Mouse (Mus musculus) heart, embryonic 12.5 days (tissue): ENCODE measurements around the gene Tuba3a. TPM values are rescaled to one million over a fixed set of nuclear protein-coding genes. Genes with fewer than 3 reads are reported as not detected.

ENCODE experiments used
- ATAC-seq: fragments of 200-750 bp; cut with Nextera tagmentation; 2 replicates; pipeline ENCODE4 v1.8.0; 2017; ENCODE audit warnings: moderate TSS enrichment, moderate library complexity; ENCODE audit not compliant: insufficient number of reproducible peaks, low FRiP score
- H3K27ac ChIP-seq: fragments of 300-500 bp; sonication (generic); 2 replicates; pipeline ENCODE4 v1.5.1; 2016; ENCODE audit warnings: mild to moderate bottlenecking, moderate library complexity; ENCODE audit not compliant: poor library complexity, severe bottlenecking
- H3K27me3 ChIP-seq: fragments of 300-500 bp; sonication (generic); replicated peaks from 2 replicates; pipeline ENCODE4 v1.6.1; 2016; ENCODE audit warnings: mild to moderate bottlenecking, moderate library complexity
- H3K36me3 ChIP-seq: fragments of 300-500 bp; sonication (generic); 2 replicates; pipeline ENCODE4 v1.6.1; 2016; ENCODE audit warnings: mild to moderate bottlenecking, moderate library complexity
- H3K4me1 ChIP-seq: fragments of 300-500 bp; sonication (generic); replicated peaks from 2 replicates; pipeline ENCODE4 v1.6.1; 2016; ENCODE audit warnings: mild to moderate bottlenecking
- H3K4me2 ChIP-seq: fragments of 300-500 bp; sonication (generic); 2 replicates; pipeline ENCODE4 v1.6.1; 2016; ENCODE audit warnings: mild to moderate bottlenecking, moderate library complexity
- H3K4me3 ChIP-seq: fragments of 300-500 bp; sonication (generic); 2 replicates; pipeline ENCODE4 v1.5.1; 2016; ENCODE audit warnings: mild to moderate bottlenecking
- H3K9ac ChIP-seq: fragments of 300-500 bp; sonication (generic); 2 replicates; pipeline ENCODE4 v1.6.1; 2016; ENCODE audit warnings: mild to moderate bottlenecking, moderate library complexity
- H3K9me3 ChIP-seq: fragments of 300-500 bp; sonication (generic); replicated peaks from 2 replicates; pipeline ENCODE4 v1.6.1; 2016; ENCODE audit warnings: mild to moderate bottlenecking, moderate library complexity
- WGBS: fragments of 180-500 bp; shearing (Covaris S2); methylation state at CpG from one replicate; pipeline ENCODE4 v1.1.7; 2016; 5-methylcytosine and 5-hydroxymethylcytosine counted together
- polyA plus RNA-seq: library from polyadenylated mRNA; unstranded; fragments of >200 nt; fragmentation: Nextera tagmentation; extraction: Ambion mirVana; gene quantifications from 2 replicates; pipeline ENCODE4 v1.2.1, GENCODE M21; 2016

Gene Tuba3a
- not detected in 2 replicates for polyA plus RNA-seq

DNA sequence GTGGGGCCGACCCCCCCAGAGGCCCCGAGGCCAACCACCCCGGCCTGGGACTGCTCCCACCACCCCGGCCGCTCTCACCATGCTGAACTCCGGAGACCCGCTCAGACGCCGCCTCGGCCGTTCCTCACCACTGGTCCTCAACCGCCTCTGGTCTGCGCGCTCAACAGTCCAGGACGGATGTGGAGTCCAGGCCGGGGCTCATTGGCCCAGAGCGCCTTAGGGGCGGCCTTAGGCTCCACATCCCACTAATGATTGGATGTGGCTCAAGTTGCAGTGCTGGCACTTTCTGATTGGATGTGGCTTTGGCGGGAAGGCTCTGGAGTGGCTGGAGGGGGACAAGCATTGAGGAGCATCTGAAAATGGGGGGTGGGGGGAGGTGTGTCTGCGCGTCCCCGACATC lies at the start of gene Tuba3a:
TSS of gene Tuba3a (minus strand) at position 153 of the 400 bp plus-strand sequence.
- Histone ChIP-seq H3K27ac (no peak within 1 kb of the TSS), H3K27me3 (0 out of 2 replicates have a peak, but pooled peaks cover 5% of the 10 kb centered on the region), H3K4me1 (no peaks in the 10 kb centered on the region), H3K4me3 (no peak within 1 kb of the TSS), H3K4me2 (no peak within 1 kb of the TSS), H3K9ac (no peak within 1 kb of the TSS), H3K9me3 (no peaks in the 10 kb centered on the region), H3K36me3 (no peaks in the 10 kb centered on the region)
- ATAC-seq, result no peak
- WGBS, result 94% methylated on average over 22 of the region's 22 CpGs

DNA sequence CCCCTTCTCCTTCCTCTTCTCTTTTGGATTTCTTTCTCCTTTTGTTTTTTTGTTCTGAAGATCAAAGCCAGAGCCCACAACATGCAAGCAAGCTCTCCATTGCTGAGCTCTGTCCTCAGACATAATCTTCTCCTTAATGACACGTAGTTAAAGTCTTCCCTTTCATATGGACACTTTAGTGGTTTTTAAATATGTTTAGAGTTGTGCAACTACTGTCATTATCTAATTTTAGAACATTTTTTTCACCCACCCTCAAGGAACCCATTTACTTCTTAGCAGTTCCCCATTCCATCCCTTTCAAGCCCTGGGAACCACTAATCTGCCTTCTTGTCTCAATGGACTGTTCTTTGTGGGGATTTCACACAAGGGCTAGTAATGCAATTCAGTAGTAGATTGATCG lies 48.5 kb upstream of the Tuba3a start:
- H3K4me3 ChIP-seq, result no peak overlapping the region
- no peaks in the 10 kb centered on the region for H3K9me3 ChIP-seq
- no peak for ATAC-seq
- H3K27me3 ChIP-seq, result no peaks in the 10 kb centered on the region
- H3K36me3 ChIP-seq, result no peaks in the 10 kb centered on the region
- H3K27ac ChIP-seq, result no peak overlapping the region
- 0 out of 2 replicates have a peak, but pooled peaks cover 5% of the 10 kb centered on the region for H3K4me1 ChIP-seq
- 79% methylated on average over 2 of the region's 2 CpGs for WGBS
- H3K9ac ChIP-seq, result no peak overlapping the region
- H3K4me2 ChIP-seq, result no peak overlapping the region

GRCm38 (mm10) chr6:125333112-125333899 lies 47.5 kb upstream of the Tuba3a start:
- ATAC-seq, result no peak
- Histone ChIP-seq H3K27ac (no peak overlapping the region), H3K4me2 (no peak overlapping the region), H3K4me3 (no peak overlapping the region), H3K36me3 (no peaks in the 10 kb centered on the region), H3K27me3 (0 out of 2 replicates have a peak, but pooled peaks cover 5% of the 10 kb centered on the region), H3K4me1 (0 out of 2 replicates have a peak, but pooled peaks cover 5% of the 10 kb centered on the region), H3K9me3 (no peaks in the 10 kb centered on the region), H3K9ac (no peak overlapping the region)
- 72% methylated on average over 14 of the region's 14 CpGs for WGBS

GRCm38 (mm10) chr6:125330626-125331326 lies 44.9 kb upstream of the Tuba3a start:
- H3K27ac ChIP-seq, result no peak overlapping the region
- no peaks in the 10 kb centered on the region for H3K36me3 ChIP-seq
- H3K9ac ChIP-seq, result peak overlapping the region; percentile 79
- no peaks in the 10 kb centered on the region for H3K9me3 ChIP-seq
- peak overlapping the region; percentile 93 for H3K4me2 ChIP-seq
- 0 out of 2 replicates have a peak, but pooled peaks cover 5% of the 10 kb centered on the region for H3K4me1 ChIP-seq
- peak overlapping the region; percentile 68 for H3K4me3 ChIP-seq
- 0 out of 2 replicates have a peak, but pooled peaks cover 11% of the 10 kb centered on the region for H3K27me3 ChIP-seq
- WGBS, result under 1% methylated on average over 39 of the region's 39 CpGs
- ATAC-seq, result peak; percentile 87

DNA sequence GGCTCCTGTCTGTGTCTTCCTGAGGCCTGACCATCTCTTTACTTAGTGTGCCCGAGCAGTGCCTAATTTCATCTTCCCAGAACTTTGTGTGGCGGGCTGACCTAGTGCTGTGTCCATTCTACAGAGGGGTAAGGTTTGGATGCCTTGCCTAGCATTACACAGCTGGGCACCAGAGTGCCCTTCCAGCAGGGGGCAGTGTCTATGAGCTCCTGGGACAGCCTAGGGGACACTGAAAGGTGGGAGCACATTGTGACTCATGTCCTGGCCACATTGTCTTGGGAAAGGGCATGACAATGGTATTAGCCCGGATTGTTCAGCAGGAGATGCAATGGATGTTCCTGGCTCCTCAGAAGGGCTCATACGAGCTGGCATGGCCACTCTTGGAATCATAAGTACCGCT lies 42.4 kb upstream of the Tuba3a start:
- ATAC-seq, result no peak
- peaks cover 23% of the 10 kb centered on the region for H3K27me3 ChIP-seq
- H3K9ac ChIP-seq, result no peak overlapping the region
- H3K9me3 ChIP-seq, result no peaks in the 10 kb centered on the region
- no peak overlapping the region for H3K4me3 ChIP-seq
- peaks cover 11% of the 10 kb centered on the region for H3K4me1 ChIP-seq
- H3K36me3 ChIP-seq, result no peaks in the 10 kb centered on the region
- H3K27ac ChIP-seq, result no peak overlapping the region
- no peak overlapping the region for H3K4me2 ChIP-seq
- 76% methylated on average over 5 of the region's 5 CpGs for WGBS

DNA sequence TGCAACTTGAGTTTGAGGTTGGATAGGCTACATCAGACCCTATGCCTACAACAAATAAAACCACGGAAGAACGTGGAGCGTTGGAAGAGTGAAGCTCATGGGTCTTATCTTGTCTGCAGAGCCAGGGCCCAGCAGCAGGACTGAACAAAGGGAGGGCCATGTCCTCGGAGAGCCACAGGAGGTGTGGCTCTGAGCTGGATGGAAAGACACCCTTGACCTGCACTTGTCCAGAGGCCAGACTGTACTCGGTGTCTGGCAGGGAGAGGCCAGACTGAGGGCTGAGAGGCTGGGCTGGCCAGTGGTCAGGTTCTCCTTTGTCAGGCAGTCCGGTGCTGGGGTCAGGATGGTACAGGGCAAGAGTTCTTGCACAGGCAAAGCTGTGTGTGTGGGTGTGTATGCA lies 39.5 kb upstream of the Tuba3a start:
- whole genome bisulfite sequencing, result 17% methylated on average over 6 of the region's 6 CpGs
- no peak overlapping the region for H3K4me3 ChIP-seq
- H3K27me3 ChIP-seq, result peaks cover 52% of the 10 kb centered on the region
- no peaks in the 10 kb centered on the region for H3K9me3 ChIP-seq
- peaks cover 7% of the 10 kb centered on the region for H3K4me1 ChIP-seq
- H3K4me2 ChIP-seq, result no peak overlapping the region
- H3K36me3 ChIP-seq, result no peaks in the 10 kb centered on the region
- H3K27ac ChIP-seq, result no peak overlapping the region
- no peak; the same call in 1 of the 2 replicates for ATAC-seq
- H3K9ac ChIP-seq, result no peak overlapping the region

- Histone ChIP-seq H3K27ac (no peak overlapping the region), H3K4me3 (no peak overlapping the region), H3K9ac (no peak overlapping the region), H3K27me3 (peaks cover 68% of the 10 kb centered on the region), H3K4me1 (peaks cover 6% of the 10 kb centered on the region), H3K4me2 (no peak overlapping the region), H3K36me3 (no peaks in the 10 kb centered on the region), H3K9me3 (no peaks in the 10 kb centered on the region)
- ATAC-seq, result no peak
- 56% methylated on average over 6 of the region's 6 CpGs for WGBS
Observed at GRCm38 (mm10) chr6:125323547-125323946, 37.7 kb upstream of the Tuba3a start.

GRCm38 (mm10) chr6:125322794-125323193 lies 37.0 kb upstream of the Tuba3a start:
- Histone ChIP-seq H3K27me3 (peaks cover 63% of the 10 kb centered on the region), H3K4me2 (no peak overlapping the region), H3K4me1 (peaks cover 6% of the 10 kb centered on the region)

GRCm38 (mm10) chr6:125321114-125321855 lies 35.4 kb upstream of the Tuba3a start:
- Histone ChIP-seq H3K4me1 (peaks cover 12% of the 10 kb centered on the region), H3K4me2 (peak overlapping the region; percentile 29), H3K9me3 (no peaks in the 10 kb centered on the region), H3K27ac (no peak overlapping the region), H3K4me3 (no peak overlapping the region), H3K27me3 (peaks cover 62% of the 10 kb centered on the region), H3K9ac (no peak overlapping the region), H3K36me3 (no peaks in the 10 kb centered on the region)
- 6% methylated on average over 26 of the region's 26 CpGs for WGBS
- ATAC-seq, result no peak

More at GRCm38 (mm10) chr6:125322794-125323193, 37.0 kb upstream of the Tuba3a start:
- WGBS, result 57% methylated on average over 13 of the region's 13 CpGs
- Histone ChIP-seq H3K27ac (no peak overlapping the region), H3K4me3 (no peak overlapping the region), H3K9ac (no peak overlapping the region), H3K36me3 (no peaks in the 10 kb centered on the region), H3K9me3 (no peaks in the 10 kb centered on the region)
- no peak for ATAC-seq

DNA sequence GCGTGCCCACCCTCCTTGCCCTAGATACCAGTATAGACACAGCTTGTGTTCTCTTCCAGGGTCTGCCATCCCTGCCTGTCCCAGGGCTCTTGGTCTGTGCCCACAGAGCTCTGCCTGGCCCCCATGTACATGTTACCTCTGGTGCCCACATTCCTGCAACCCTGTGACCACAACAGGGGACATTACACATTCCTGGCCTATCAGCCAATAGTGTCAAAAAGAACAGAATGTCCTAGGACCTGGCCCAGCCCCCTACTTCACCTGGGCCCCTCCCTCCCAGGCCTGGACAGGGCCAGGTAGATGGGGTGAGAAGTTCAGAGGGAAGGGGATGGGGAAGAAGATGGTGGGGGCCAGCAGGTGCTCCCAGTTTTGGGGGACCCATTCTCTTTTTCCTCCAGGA lies 34.5 kb upstream of the Tuba3a start, which contains the start of gene Scnn1a:
TSS of gene Scnn1a (plus strand) at position 337 of the 400 bp plus-strand sequence.
- Histone ChIP-seq H3K4me1 (peaks cover 9% of the 10 kb centered on the region), H3K4me2 (peak within 1 kb of the TSS; percentile 29), H3K9me3 (no peaks in the 10 kb centered on the region), H3K36me3 (no peaks in the 10 kb centered on the region), H3K27me3 (peaks cover 62% of the 10 kb centered on the region), H3K4me3 (no peak within 1 kb of the TSS), H3K27ac (no peak within 1 kb of the TSS), H3K9ac (no peak within 1 kb of the TSS)
- WGBS, result 63% methylated on average over 1 of the region's 1 CpGs
- ATAC-seq, result no peak

- no peak for ATAC-seq
- Histone ChIP-seq H3K4me2 (no peak overlapping the region), H3K9ac (no peak overlapping the region), H3K27ac (no peak overlapping the region), H3K9me3 (no peaks in the 10 kb centered on the region), H3K4me1 (peaks cover 6% of the 10 kb centered on the region; the same call in 1 of the 2 replicates), H3K27me3 (peaks cover 62% of the 10 kb centered on the region), H3K4me3 (no peak overlapping the region), H3K36me3 (no peaks in the 10 kb centered on the region)
Observed at GRCm38 (mm10) chr6:125319919-125320296, 34.1 kb upstream of the Tuba3a start.
